19 mouse cellular contexts compared by ENCODE assay signal in the genomic region with DNA sequence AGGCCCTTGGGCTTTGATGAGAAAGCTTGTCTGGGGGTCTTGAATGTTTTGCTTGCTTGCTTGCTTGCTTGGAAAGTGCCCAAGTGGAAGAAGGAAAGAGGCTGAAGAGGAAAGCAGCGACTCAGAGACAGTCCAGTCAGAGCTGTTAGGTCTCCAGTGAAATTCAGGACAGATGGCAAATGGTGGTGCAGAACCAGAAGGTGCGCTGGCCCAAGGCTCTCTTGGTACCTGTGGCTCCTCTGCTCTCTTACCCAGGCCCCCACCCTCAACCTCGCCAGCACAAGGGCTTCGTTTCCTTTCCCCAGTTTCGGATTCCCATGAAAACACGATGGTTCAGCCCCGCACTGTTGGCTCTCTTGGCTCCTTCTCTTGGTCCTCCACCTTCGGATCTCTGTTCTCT.
A peak's percentile ranks its signal among the peaks of the same experiment; 100 is the strongest.
DNase-seq lines count a peak whose midpoint lies in the region; ATAC-seq and TF ChIP-seq lines count a peak whose summit lies in the region.
"Had no signal": no experiment of that assay in that cellular context is flagged by ENCODE, and none has a peak within 500 bp of the region (broad histone marks: within the 10 kb centered on the region; RNA-seq: fewer than 3 reads in every experiment).

No protein-coding gene starts in this region.

- peak; percentile 32 for DNase-seq in intestine, embryonic 14.5 days (ENCODE audit: low spot score)
- peak; percentile 22 to 49 for DNase-seq in cerebellum, adult 2 months
- DNase-seq in cerebellum, adult 9-11 months: peak; percentile 58
- no peak for DNase-seq in lung, postnatal 0 days (ENCODE audit: low spot score)
- no peak for DNase-seq in forebrain, embryonic 10.5 days (ENCODE audit: extremely low spot score, low spot score)
- DNase-seq: adrenal gland, adult 2 months; forebrain, postnatal 0 days; gastrocnemius, postnatal 14 days; heart, adult 2 months; heart, postnatal 14 days had no signal

- no peak overlapping the region for H3K4me3 ChIP-seq in intestine, embryonic 14.5 days (ENCODE audit: low read depth, low read length)
- H3K4me3 ChIP-seq in intestine, embryonic 15.5 days (replicated peaks): no peak overlapping the region
- H3K4me3 ChIP-seq in cerebellum, adult 2 months (replicated peaks; ENCODE audit: insufficient read depth, low read depth, low read length): no peak overlapping the region
- no peak overlapping the region for H3K4me3 ChIP-seq in limb, embryonic 15.5 days
- no peak overlapping the region for H3K4me3 ChIP-seq in lung, postnatal 0 days (ENCODE audit: low read depth, low read length)
- no peak overlapping the region for H3K4me3 ChIP-seq in forebrain, embryonic 10.5 days
- H3K4me3 ChIP-seq: embryonic facial prominence, embryonic 13.5 days; forebrain, embryonic 13.5 days; heart, adult 2 months; heart, embryonic 15.5 days; hindbrain, embryonic 13.5 days had no signal

- H3K27ac ChIP-seq in intestine, embryonic 14.5 days (ENCODE audit: low read depth): no peak overlapping the region
- no peak overlapping the region for H3K27ac ChIP-seq in intestine, embryonic 15.5 days
- H3K27ac ChIP-seq in cerebellum, adult 2 months (ENCODE audit: insufficient read depth, low read length): no peak overlapping the region; the same call in 1 of the 2 replicates
- peak overlapping the region; percentile 27; the same call in 1 of the 2 replicates for H3K27ac ChIP-seq in limb, embryonic 15.5 days
- H3K27ac ChIP-seq in lung, postnatal 0 days (ENCODE audit: low read length): no peak overlapping the region
- H3K27ac ChIP-seq in forebrain, embryonic 10.5 days: no peak overlapping the region
- H3K27ac ChIP-seq: embryonic facial prominence, embryonic 13.5 days; forebrain, embryonic 13.5 days; heart, adult 2 months; heart, embryonic 15.5 days; hindbrain, embryonic 13.5 days; hindbrain, postnatal 0 days had no signal

- 93% methylated on average over 8 of the region's 8 CpGs for WGBS in intestine, embryonic 14.5 days
- 85% methylated on average over 8 of the region's 8 CpGs for WGBS in intestine, embryonic 15.5 days
- WGBS in cerebellum, adult 2 months: 52% methylated on average over 8 of the region's 8 CpGs
- 70% methylated on average over 8 of the region's 8 CpGs for WGBS in limb, embryonic 15.5 days
- 85% methylated on average over 8 of the region's 8 CpGs for WGBS in lung, postnatal 0 days
- 88% methylated on average over 8 of the region's 8 CpGs for WGBS in forebrain, embryonic 10.5 days

- H3K27me3 ChIP-seq in intestine, embryonic 14.5 days (replicated peaks; ENCODE audit: control insufficient read depth, insufficient read depth, low read length): no peaks in the 10 kb centered on the region
- no peaks in the 10 kb centered on the region for H3K27me3 ChIP-seq in intestine, embryonic 15.5 days (replicated peaks)
- no peaks in the 10 kb centered on the region for H3K27me3 ChIP-seq in cerebellum, adult 2 months (ENCODE audit: control insufficient read depth, insufficient read depth, low read length)
- peaks cover 14% of the 10 kb centered on the region; the same call in 1 of the 2 replicates for H3K27me3 ChIP-seq in limb, embryonic 15.5 days
- H3K27me3 ChIP-seq in lung, postnatal 0 days (replicated peaks; ENCODE audit: insufficient read depth, low read length): no peaks in the 10 kb centered on the region
- H3K27me3 ChIP-seq in forebrain, embryonic 10.5 days (ENCODE audit: poor library complexity, severe bottlenecking): no peaks in the 10 kb centered on the region
- H3K27me3 ChIP-seq: embryonic facial prominence, embryonic 13.5 days; forebrain, embryonic 13.5 days; heart, embryonic 15.5 days; hindbrain, embryonic 13.5 days had no signal

- no peak for TF ChIP-seq POLR2A in cerebellum, adult 2 months (IDR thresholded peaks at IDR 0.05; ENCODE audit: borderline replicate concordance, insufficient read depth, low read length)

- TF ChIP-seq CTCF in cerebellum, adult 2 months (IDR thresholded peaks at IDR 0.05; ENCODE audit: borderline replicate concordance, insufficient read depth, low read depth, low read length): no peak
- TF ChIP-seq CTCF in lung, postnatal 0 days (IDR thresholded peaks at IDR 0.05): no peak

- H3K36me3 ChIP-seq in intestine, embryonic 14.5 days (ENCODE audit: control insufficient read depth, insufficient read depth, low read length): no peaks in the 10 kb centered on the region
- no peaks in the 10 kb centered on the region for H3K36me3 ChIP-seq in intestine, embryonic 15.5 days
- H3K36me3 ChIP-seq in limb, embryonic 15.5 days: no peaks in the 10 kb centered on the region
- H3K36me3 ChIP-seq in lung, postnatal 0 days (ENCODE audit: insufficient read depth, low read length): no peaks in the 10 kb centered on the region
- no peaks in the 10 kb centered on the region for H3K36me3 ChIP-seq in forebrain, embryonic 10.5 days (replicated peaks)
- H3K36me3 ChIP-seq: embryonic facial prominence, embryonic 13.5 days; heart, embryonic 15.5 days; hindbrain, embryonic 13.5 days had no signal

- H3K4me2 ChIP-seq in intestine, embryonic 14.5 days (ENCODE audit: low read length): no peak overlapping the region
- H3K4me2 ChIP-seq in intestine, embryonic 15.5 days (replicated peaks): no peak overlapping the region
- H3K4me2 ChIP-seq in limb, embryonic 15.5 days: no peak overlapping the region
- H3K4me2 ChIP-seq in lung, postnatal 0 days (replicated peaks; ENCODE audit: low read depth, low read length): no peak overlapping the region
- H3K4me2 ChIP-seq: embryonic facial prominence, embryonic 13.5 days; forebrain, embryonic 13.5 days; heart, embryonic 11.5 days; heart, embryonic 15.5 days; hindbrain, embryonic 13.5 days had no signal

- H3K9ac ChIP-seq in intestine, embryonic 14.5 days (ENCODE audit: low read length): no peak overlapping the region
- H3K9ac ChIP-seq in intestine, embryonic 15.5 days: no peak overlapping the region
- no peak overlapping the region for H3K9ac ChIP-seq in limb, embryonic 15.5 days
- no peak overlapping the region for H3K9ac ChIP-seq in lung, postnatal 0 days (replicated peaks; ENCODE audit: low read depth)
- H3K9ac ChIP-seq: embryonic facial prominence, embryonic 13.5 days; forebrain, embryonic 13.5 days; forebrain, postnatal 0 days; heart, embryonic 15.5 days; hindbrain, embryonic 13.5 days had no signal

- ATAC-seq in intestine, embryonic 14.5 days (replicated peaks; ENCODE audit: low FRiP score, low TSS enrichment, low read depth): no peak
- no peak for ATAC-seq in intestine, embryonic 15.5 days
- ATAC-seq in limb, embryonic 15.5 days (ENCODE audit: insufficient number of reproducible peaks, low FRiP score, low TSS enrichment, low read depth): no peak
- no peak for ATAC-seq in lung, postnatal 0 days
- ATAC-seq: forebrain, embryonic 13.5 days; forebrain, postnatal 0 days; hindbrain, postnatal 0 days; intestine, embryonic 16.5 days had no signal

- peaks cover 12% of the 10 kb centered on the region; the same call in 1 of the 2 replicates for H3K4me1 ChIP-seq in intestine, embryonic 14.5 days (replicated peaks; ENCODE audit: control insufficient read depth, insufficient read depth, low read length)
- peaks cover 7% of the 10 kb centered on the region; the same call in 1 of the 2 replicates for H3K4me1 ChIP-seq in intestine, embryonic 15.5 days (replicated peaks)
- peaks cover 23% of the 10 kb centered on the region for H3K4me1 ChIP-seq in cerebellum, adult 2 months (ENCODE audit: control insufficient read depth, insufficient read depth, low read length)
- H3K4me1 ChIP-seq in limb, embryonic 15.5 days: peaks cover 32% of the 10 kb centered on the region
- no peaks in the 10 kb centered on the region for H3K4me1 ChIP-seq in lung, postnatal 0 days (ENCODE audit: insufficient read depth, low read depth, low read length)
- H3K4me1 ChIP-seq in forebrain, embryonic 10.5 days: peaks cover 15% of the 10 kb centered on the region

- no peak for TF ChIP-seq EP300 in lung, postnatal 0 days (IDR thresholded peaks at IDR 0.05)

- no peaks in the 10 kb centered on the region for H3K9me3 ChIP-seq in intestine, embryonic 14.5 days (ENCODE audit: control insufficient read depth, low read length)
- H3K9me3 ChIP-seq in intestine, embryonic 15.5 days: no peaks in the 10 kb centered on the region
- H3K9me3 ChIP-seq in limb, embryonic 15.5 days: no peaks in the 10 kb centered on the region
- no peaks in the 10 kb centered on the region for H3K9me3 ChIP-seq in lung, postnatal 0 days (ENCODE audit: low read length)
- no peaks in the 10 kb centered on the region for H3K9me3 ChIP-seq in forebrain, embryonic 10.5 days
- H3K9me3 ChIP-seq: embryonic facial prominence, embryonic 13.5 days; forebrain, embryonic 13.5 days; heart, embryonic 15.5 days; hindbrain, embryonic 13.5 days had no signal

Comparison
In these comparisons a context has a peak if more than half of its experiments do, and no peak if none do; other contexts are left out.
1. DNase-seq: peak in intestine, embryonic 14.5 days (single experiment), cerebellum, adult 2 months (2 of 2) and cerebellum, adult 9-11 months (single experiment); none in lung, postnatal 0 days (single experiment) and forebrain, embryonic 10.5 days (single experiment).